Mouse (Mus musculus): ENCODE data around the gene Gm49366.

GRCm38 (mm10) chr12:84030659-84031332, 7.9 kb upstream of the Gm49366 start:
- 0 out of 2 replicates have a peak, but pooled peaks have one; percentile 10 for TF ChIP-seq CTCF (IDR thresholded peaks at IDR 0.05; ENCODE audit: insufficient read depth, low read depth, low read length)
- TF ChIP-seq POLR2A (IDR thresholded peaks at IDR 0.05; ENCODE audit: insufficient read depth, low read depth, low read length), result no peak

Data from olfactory bulb, adult 2 months (tissue).